Mouse (Mus musculus) stomach, postnatal 0 days (tissue): Measurements from ENCODE around the gene Arrdc5.

ENCODE experiments used
- CTCF ChIP-seq: IDR thresholded peaks from 2 replicates; pipeline ENCODE4 v1.5.1; 2016; ENCODE audit warnings: antibody characterized with exemption, low read depth, mild to moderate bottlenecking, moderate library complexity
- EP300 ChIP-seq: optimal IDR thresholded peaks from 2 replicates; pipeline ENCODE3; 2016; ENCODE audit warnings: antibody characterized with exemption

DNA sequence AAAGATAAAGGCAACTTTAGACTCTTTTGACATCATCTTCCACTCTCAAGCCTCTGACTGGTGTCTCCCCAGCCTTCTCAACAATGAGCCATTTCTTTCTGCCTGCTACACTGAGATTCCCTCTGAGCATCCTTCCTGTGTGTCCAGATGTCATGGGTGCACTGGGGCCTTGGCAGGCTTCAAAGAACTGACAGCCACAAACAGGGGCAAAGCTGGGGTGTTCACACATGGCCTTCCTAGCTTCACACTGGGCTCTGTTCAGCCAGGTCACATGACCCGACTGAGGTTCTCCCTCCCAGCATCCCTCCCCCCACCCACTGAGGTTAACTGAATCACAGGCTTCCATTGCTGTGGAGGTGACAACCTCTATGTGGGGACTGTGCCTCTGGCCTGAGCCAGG, 3.9 kb downstream of the Arrdc5 start:
- TF ChIP-seq CTCF = no peak
- no peak for TF ChIP-seq EP300
